ENCODE assay signal across 26 mouse cellular contexts in the genomic region with DNA sequence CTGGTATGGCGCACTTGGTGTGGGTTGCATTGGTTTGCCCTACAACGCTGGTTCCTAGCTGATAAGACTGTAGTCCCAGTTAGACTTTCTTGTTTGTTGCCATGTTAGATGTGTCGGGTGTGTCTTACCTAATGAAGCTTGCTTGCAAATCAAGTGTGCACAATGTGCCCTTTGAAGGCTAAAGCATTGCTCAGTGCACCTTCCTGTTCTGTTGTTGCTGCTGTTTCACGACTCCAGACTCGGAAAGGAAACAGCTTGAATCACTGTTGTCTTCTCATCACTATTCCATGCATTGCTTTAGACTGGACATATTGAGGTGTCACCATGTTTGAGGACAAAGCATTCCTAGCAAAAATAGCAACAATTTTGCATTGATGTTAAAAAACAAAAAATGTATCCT.
A peak's percentile ranks its signal among the peaks of the same experiment; 100 is the strongest.
DNase-seq lines count a peak whose midpoint lies in the region; ATAC-seq lines count a peak whose summit lies in the region.
"Had no signal": no experiment of that assay in that cellular context is flagged by ENCODE, and none has a peak within 500 bp of the region (broad histone marks: within the 10 kb centered on the region; RNA-seq: fewer than 3 reads in every experiment).

No protein-coding gene starts in this region.

- peak overlapping the region; percentile 71 for H3K27ac ChIP-seq in forebrain, embryonic 15.5 days (replicated peaks)
- H3K27ac ChIP-seq in forebrain, embryonic 12.5 days: no peak overlapping the region
- H3K27ac ChIP-seq in hindbrain, embryonic 10.5 days: peak overlapping the region; percentile 91
- H3K27ac ChIP-seq in hindbrain, embryonic 16.5 days (ENCODE audit: low read depth, low read length): peak overlapping the region; percentile 46; the same call in 1 of the 2 replicates
- H3K27ac ChIP-seq in midbrain, embryonic 14.5 days (replicated peaks; ENCODE audit: low read depth, low read length): peak overlapping the region; percentile 72
- H3K27ac ChIP-seq: embryonic facial prominence, embryonic 13.5 days; limb, embryonic 13.5 days; liver, embryonic 13.5 days had no signal

- no peaks in the 10 kb centered on the region for H3K9me3 ChIP-seq in forebrain, embryonic 15.5 days
- H3K9me3 ChIP-seq in forebrain, embryonic 12.5 days: no peaks in the 10 kb centered on the region
- no peaks in the 10 kb centered on the region for H3K9me3 ChIP-seq in hindbrain, embryonic 10.5 days
- no peaks in the 10 kb centered on the region for H3K9me3 ChIP-seq in hindbrain, embryonic 16.5 days (ENCODE audit: control insufficient read depth, low read length)
- H3K9me3 ChIP-seq in midbrain, embryonic 14.5 days (ENCODE audit: control insufficient read depth, low read length): no peaks in the 10 kb centered on the region
- H3K9me3 ChIP-seq: embryonic facial prominence, embryonic 13.5 days; heart, embryonic 12.5 days; limb, embryonic 13.5 days; liver, embryonic 13.5 days; neural tube, embryonic 12.5 days had no signal

- no peaks in the 10 kb centered on the region for H3K27me3 ChIP-seq in forebrain, embryonic 15.5 days
- H3K27me3 ChIP-seq in forebrain, embryonic 12.5 days: no peaks in the 10 kb centered on the region
- H3K27me3 ChIP-seq in hindbrain, embryonic 10.5 days (ENCODE audit: insufficient read depth, poor library complexity, severe bottlenecking): no peaks in the 10 kb centered on the region
- no peaks in the 10 kb centered on the region for H3K27me3 ChIP-seq in hindbrain, embryonic 16.5 days (replicated peaks; ENCODE audit: control insufficient read depth, insufficient read depth, low read length)
- H3K27me3 ChIP-seq in midbrain, embryonic 14.5 days (ENCODE audit: control insufficient read depth, insufficient read depth, low read length): no peaks in the 10 kb centered on the region
- H3K27me3 ChIP-seq: embryonic facial prominence, embryonic 13.5 days; heart, embryonic 12.5 days; limb, embryonic 13.5 days; liver, embryonic 13.5 days; neural tube, embryonic 12.5 days had no signal

- H3K36me3 ChIP-seq in forebrain, embryonic 15.5 days: no peaks in the 10 kb centered on the region
- H3K36me3 ChIP-seq in forebrain, embryonic 12.5 days (replicated peaks): no peaks in the 10 kb centered on the region
- H3K36me3 ChIP-seq in hindbrain, embryonic 10.5 days: no peaks in the 10 kb centered on the region
- no peaks in the 10 kb centered on the region for H3K36me3 ChIP-seq in hindbrain, embryonic 16.5 days (ENCODE audit: control insufficient read depth, insufficient read depth, low read length)
- no peaks in the 10 kb centered on the region for H3K36me3 ChIP-seq in midbrain, embryonic 14.5 days (ENCODE audit: control insufficient read depth, insufficient read depth, low read length)
- H3K36me3 ChIP-seq: embryonic facial prominence, embryonic 13.5 days; heart, embryonic 12.5 days; limb, embryonic 13.5 days; liver, embryonic 13.5 days; neural tube, embryonic 12.5 days had no signal

- H3K4me1 ChIP-seq in forebrain, embryonic 15.5 days: peaks cover 26% of the 10 kb centered on the region
- peaks cover 15% of the 10 kb centered on the region for H3K4me1 ChIP-seq in forebrain, embryonic 12.5 days
- peaks cover 29% of the 10 kb centered on the region for H3K4me1 ChIP-seq in hindbrain, embryonic 10.5 days (replicated peaks)
- H3K4me1 ChIP-seq in hindbrain, embryonic 16.5 days (ENCODE audit: control insufficient read depth, insufficient read depth, low read depth, low read length): peaks cover 6% of the 10 kb centered on the region
- peaks cover 28% of the 10 kb centered on the region for H3K4me1 ChIP-seq in midbrain, embryonic 14.5 days (ENCODE audit: control insufficient read depth, insufficient read depth, low read length)
- H3K4me1 ChIP-seq: heart, embryonic 12.5 days; limb, embryonic 13.5 days; liver, embryonic 13.5 days had no signal

- no peak for ATAC-seq in forebrain, embryonic 15.5 days (replicated peaks)
- ATAC-seq in forebrain, embryonic 12.5 days (ENCODE audit: low FRiP score): no peak
- no peak for ATAC-seq in hindbrain, embryonic 16.5 days
- ATAC-seq in midbrain, embryonic 14.5 days (ENCODE audit: low FRiP score, low TSS enrichment): no peak
- ATAC-seq: CD4-positive, CD25-positive, alpha-beta regulatory T cell, adult 4 months had no signal

- no peak overlapping the region for H3K9ac ChIP-seq in forebrain, embryonic 15.5 days (replicated peaks)
- no peak overlapping the region for H3K9ac ChIP-seq in forebrain, embryonic 12.5 days
- H3K9ac ChIP-seq in hindbrain, embryonic 16.5 days (ENCODE audit: low read depth, low read length): no peak overlapping the region
- no peak overlapping the region for H3K9ac ChIP-seq in midbrain, embryonic 14.5 days (replicated peaks; ENCODE audit: low read length)
- H3K9ac ChIP-seq: embryonic facial prominence, embryonic 13.5 days; heart, embryonic 12.5 days; limb, embryonic 13.5 days; liver, embryonic 13.5 days had no signal

- H3K4me3 ChIP-seq in forebrain, embryonic 15.5 days: no peak overlapping the region
- H3K4me3 ChIP-seq in forebrain, embryonic 12.5 days (replicated peaks): no peak overlapping the region
- no peak overlapping the region for H3K4me3 ChIP-seq in hindbrain, embryonic 10.5 days
- no peak overlapping the region for H3K4me3 ChIP-seq in hindbrain, embryonic 16.5 days (ENCODE audit: low read length)
- H3K4me3 ChIP-seq in midbrain, embryonic 14.5 days (replicated peaks; ENCODE audit: low read depth, low read length): no peak overlapping the region
- H3K4me3 ChIP-seq: embryonic facial prominence, embryonic 13.5 days; erythroblast, embryonic 14.5 days; heart, embryonic 12.5 days; limb, embryonic 13.5 days; liver, embryonic 13.5 days; neural tube, embryonic 12.5 days had no signal

- H3K4me2 ChIP-seq in forebrain, embryonic 15.5 days (replicated peaks): no peak overlapping the region
- no peak overlapping the region for H3K4me2 ChIP-seq in forebrain, embryonic 12.5 days
- no peak overlapping the region for H3K4me2 ChIP-seq in hindbrain, embryonic 16.5 days (ENCODE audit: low read length)
- no peak overlapping the region for H3K4me2 ChIP-seq in midbrain, embryonic 14.5 days (ENCODE audit: low read length)
- H3K4me2 ChIP-seq: embryonic facial prominence, embryonic 13.5 days; heart, embryonic 12.5 days; limb, embryonic 13.5 days; liver, embryonic 13.5 days had no signal

- DNase-seq in hindbrain, embryonic 10.5 days (ENCODE audit: low spot score): no peak
- DNase-seq in midbrain, embryonic 14.5 days: peak; percentile 29
- no peak for DNase-seq in embryo, embryonic 10 days (ENCODE audit: low spot score)
- DNase-seq in right cerebral cortex, adult 2 months (ENCODE audit: low spot score in 2 of 2): no peak
- DNase-seq in cerebellum, postnatal 25 days: no peak
- DNase-seq: adrenal gland, postnatal 36 days; cerebellum, adult 11-12 months; cerebellum, postnatal 14 days; embryo, embryonic 11 days; heart, adult 11 months; heart, postnatal 10 days; kidney, adult 11 months; layer of hippocampus, adult 9-11 months; liver, embryonic 13.5 days; lung, adult 2 months; thymus, adult 18-20 months; thymus, postnatal 36 days had no signal

- 69% methylated on average over 5 of the region's 5 CpGs for WGBS in forebrain, embryonic 15.5 days
- whole genome bisulfite sequencing in forebrain, embryonic 12.5 days: 82% methylated on average over 5 of the region's 5 CpGs
- WGBS in hindbrain, embryonic 10.5 days: 82% methylated on average over 5 of the region's 5 CpGs
- WGBS in hindbrain, embryonic 16.5 days: 79% methylated on average over 5 of the region's 5 CpGs
- WGBS in midbrain, embryonic 14.5 days: 82% methylated on average over 5 of the region's 5 CpGs
